Mouse (Mus musculus) CH12.LX (cell line): ENCODE measurements around the gene Dcaf15. TPM values are rescaled to one million over a fixed set of nuclear protein-coding genes. Genes with fewer than 3 reads are reported as not detected.

Source experiments
- DNase-seq: peaks from one replicate; pipeline ENCODE4 v3.0.0-alpha.2; 2013; ENCODE audit errors: extremely low read depth
- H3K27ac ChIP-seq: 2 replicates; pipeline ENCODE4 v1.5.1; 2012; ENCODE audit warnings: low read depth, mild to moderate bottlenecking, control low read depth, moderate library complexity; ENCODE audit not compliant: insufficient read depth
- H3K27me3 ChIP-seq: replicated peaks from 2 replicates; pipeline ENCODE3; 2012; ENCODE audit warnings: inconsistent platforms
- H3K36me3 ChIP-seq, 2 experiments: replicated peaks in 1 of 2; 2 replicates each; pipeline versions ENCODE3 to v1.6.1; 2012; ENCODE audit warnings: inconsistent platforms in 1 of 2, low read length in 1 of 2, mild to moderate bottlenecking in 1 of 2, mixed read lengths in 1 of 2, moderate library complexity in 1 of 2; ENCODE audit not compliant: control insufficient read depth in 1 of 2, insufficient read depth in 1 of 2
- H3K4me1 ChIP-seq, 2 experiments: 2 replicates each; pipeline ENCODE4 v1.6.1; 2012; ENCODE audit warnings: inconsistent platforms in 1 of 2, moderate library complexity in 1 of 2; ENCODE audit not compliant: insufficient read depth in 2 of 2, control insufficient read depth in 1 of 2
- H3K4me2 ChIP-seq: 2 replicates; pipeline ENCODE4 v1.6.1; 2012; ENCODE audit warnings: low read depth, mild to moderate bottlenecking, control low read depth; ENCODE audit not compliant: poor library complexity, insufficient read depth, severe bottlenecking
- H3K4me3 ChIP-seq, 3 experiments: fragments of 150-350 bp in 1 of 3; sonication (generic) in 1 of 3; replicated peaks in 1 of 3; 2 replicates each; pipeline versions ENCODE3 to v1.5.1; 2011 to 2012; ENCODE audit warnings: low read depth in 2 of 3, low read length in 2 of 3, mild to moderate bottlenecking in 2 of 3, moderate library complexity in 2 of 3, control low read depth in 1 of 3, improper control_type of control experiment in 1 of 3, inconsistent platforms in 1 of 3, mixed read lengths in 1 of 3; ENCODE audit not compliant: poor library complexity in 1 of 3
- H3K79me2 ChIP-seq: replicated peaks from 2 replicates; pipeline ENCODE4 v1.6.1; 2012; ENCODE audit warnings: mild to moderate bottlenecking, moderate library complexity; ENCODE audit not compliant: control insufficient read depth, poor library complexity, insufficient read depth, severe bottlenecking; ENCODE audit errors: extremely low read depth
- H3K9ac ChIP-seq: 2 replicates; pipeline ENCODE4 v1.6.1; 2012; ENCODE audit warnings: low read depth, mild to moderate bottlenecking, control low read depth, moderate library complexity; ENCODE audit not compliant: insufficient read depth
- H3K9me3 ChIP-seq: replicated peaks from 2 replicates; pipeline ENCODE3; 2012; ENCODE audit warnings: low read length, inconsistent platforms, mixed read lengths
- BHLHE40 ChIP-seq: IDR thresholded peaks from 2 replicates; pipeline ENCODE4 v1.6.1; 2011; ENCODE audit warnings: mild to moderate bottlenecking, low read depth, low read length, improper control_type of control experiment
- CHD1 ChIP-seq: IDR thresholded peaks from 2 replicates; pipeline ENCODE4 v1.6.1; 2012; ENCODE audit warnings: low read depth, low read length, improper control_type of control experiment, inconsistent platforms
- CHD2 ChIP-seq: IDR thresholded peaks from 2 replicates; pipeline ENCODE4 v1.6.1; 2011; ENCODE audit warnings: low read length, improper control_type of control experiment
- CTCF ChIP-seq, 2 experiments: IDR thresholded peaks in 1 of 2; conservative IDR thresholded peaks in 1 of 2; 2 replicates each; pipeline ENCODE4 v1.5.1; 2011 to 2012; ENCODE audit warnings: low read depth in 2 of 2, low read length in 2 of 2, improper control_type of control experiment in 1 of 2, inconsistent platforms in 1 of 2, mild to moderate bottlenecking in 1 of 2, moderate library complexity in 1 of 2
- E2F4 ChIP-seq: IDR thresholded peaks from 2 replicates; pipeline ENCODE4 v1.6.1; 2011; ENCODE audit warnings: low read depth, low read length, improper control_type of control experiment; ENCODE audit not compliant: insufficient replicate concordance
- ELF1 ChIP-seq: IDR thresholded peaks from 2 replicates; pipeline ENCODE4 v1.6.1; 2014; ENCODE audit warnings: low read depth, mild to moderate bottlenecking, inconsistent platforms, low read length, improper control_type of control experiment
- EP300 ChIP-seq: IDR thresholded peaks from 2 replicates; pipeline ENCODE4 v1.6.1; 2011; ENCODE audit warnings: low read length, improper control_type of control experiment
- ETS1 ChIP-seq: conservative IDR thresholded peaks from 2 replicates; pipeline ENCODE4 v1.6.1; 2012; ENCODE audit warnings: low read depth, mild to moderate bottlenecking, inconsistent platforms, low read length, improper control_type of control experiment, moderate library complexity
- HCFC1 ChIP-seq: IDR thresholded peaks from 2 replicates; pipeline ENCODE4 v1.6.1; 2012; ENCODE audit warnings: low read depth, mild to moderate bottlenecking, inconsistent platforms, low read length, improper control_type of control experiment
- JUND ChIP-seq: conservative IDR thresholded peaks from 2 replicates; pipeline ENCODE4 v1.6.1; 2011; ENCODE audit warnings: low read depth, low read length, improper control_type of control experiment
- MAFK ChIP-seq: IDR thresholded peaks from 2 replicates; pipeline ENCODE4 v1.6.1; 2011; ENCODE audit warnings: low read length, improper control_type of control experiment; ENCODE audit not compliant: insufficient replicate concordance
- MAX ChIP-seq: IDR thresholded peaks from 2 replicates; pipeline ENCODE4 v1.6.1; 2011; ENCODE audit warnings: low read length, improper control_type of control experiment
- MXI1 ChIP-seq: IDR thresholded peaks from 2 replicates; pipeline ENCODE4 v1.6.1; 2011; ENCODE audit warnings: mild to moderate bottlenecking, low read depth, low read length, improper control_type of control experiment
- MYC ChIP-seq: IDR thresholded peaks from 2 replicates; pipeline ENCODE4 v1.6.1; 2011; ENCODE audit warnings: low read depth, mild to moderate bottlenecking, improper control_type of control experiment, low read length
- NELFE ChIP-seq: IDR thresholded peaks from 2 replicates; pipeline ENCODE4 v1.6.1; 2011; ENCODE audit warnings: low read depth, low read length, improper control_type of control experiment
- NRF1 ChIP-seq: IDR thresholded peaks from 2 replicates; pipeline ENCODE4 v1.6.1; 2014; ENCODE audit warnings: low read depth, mild to moderate bottlenecking, inconsistent platforms, low read length, improper control_type of control experiment, moderate library complexity
- PAX5 ChIP-seq: IDR thresholded peaks from 2 replicates; pipeline ENCODE4 v1.6.1; 2012; ENCODE audit warnings: low read length, inconsistent platforms, mixed read lengths
- POLR2A ChIP-seq: IDR thresholded peaks from 2 replicates; pipeline ENCODE4 v1.6.1; 2011; ENCODE audit warnings: low read depth, mild to moderate bottlenecking, improper control_type of control experiment, low read length
- RAD21 ChIP-seq: IDR thresholded peaks from 2 replicates; pipeline ENCODE4 v1.6.1; 2011; ENCODE audit warnings: low read depth, mild to moderate bottlenecking, low read length, improper control_type of control experiment, moderate library complexity
- RCOR1 ChIP-seq: conservative IDR thresholded peaks from 2 replicates; pipeline ENCODE4 v1.6.1; 2012; ENCODE audit warnings: low read depth, mild to moderate bottlenecking, inconsistent platforms, low read length, improper control_type of control experiment
- SIN3A ChIP-seq: IDR thresholded peaks from 2 replicates; pipeline ENCODE4 v1.6.1; 2012; ENCODE audit warnings: low read length, improper control_type of control experiment, inconsistent platforms
- TBP ChIP-seq: conservative IDR thresholded peaks from 2 replicates; pipeline ENCODE4 v1.6.1; 2011; ENCODE audit warnings: low read depth, low read length, improper control_type of control experiment
- TCF12 ChIP-seq: IDR thresholded peaks from 2 replicates; pipeline ENCODE4 v1.6.1; 2014; ENCODE audit warnings: low read depth, mild to moderate bottlenecking, inconsistent platforms, low read length, improper control_type of control experiment
- UBTF ChIP-seq: IDR thresholded peaks from 2 replicates; pipeline ENCODE4 v1.6.1; 2012; ENCODE audit warnings: low read depth, mild to moderate bottlenecking, inconsistent platforms, low read length, improper control_type of control experiment, moderate library complexity
- USF1 ChIP-seq: IDR thresholded peaks from 2 replicates; pipeline ENCODE4 v1.6.1; 2014; ENCODE audit warnings: low read depth, mild to moderate bottlenecking, inconsistent platforms, low read length, improper control_type of control experiment
- USF2 ChIP-seq: conservative IDR thresholded peaks from 2 replicates; pipeline ENCODE4 v1.6.1; 2011; ENCODE audit warnings: low read depth, low read length, improper control_type of control experiment
- ZMIZ1 ChIP-seq: IDR thresholded peaks from 2 replicates; pipeline ENCODE4 v1.6.1; 2012; ENCODE audit warnings: low read depth, mild to moderate bottlenecking, inconsistent platforms, low read length, improper control_type of control experiment
- ZNF384 ChIP-seq: IDR thresholded peaks from 2 replicates; pipeline ENCODE4 v1.6.1; 2012; ENCODE audit warnings: low read depth, low read length, improper control_type of control experiment, inconsistent platforms
- dilution Hi-C: fragments of 300-500 bp; cut with MboI; formaldehyde crosslinking; loops from 2 replicates; pipeline ENCODE4 v1.14.3; 2020; ENCODE audit warnings: low sequenced_read_pairs; ENCODE audit not compliant: extremely low pct_unique_long_range_greater_than_20kb, extremely low pct_ligation_motif_present
- in situ Hi-C: fragments of 300-500 bp; cut with MboI; formaldehyde crosslinking; loops from 3 replicates; pipeline ENCODE4 v1.14.3; 2019; ENCODE audit warnings: low sequenced_read_pairs, low pct_ligation_motif_present, low pct_unique_long_range_greater_than_20kb, mixed read lengths
- polyA plus RNA-seq: library from polyadenylated mRNA; unstranded; fragments of >175 nt; gene quantifications from 2 replicates; pipeline ENCODE4 v1.2.1, GENCODE M21; 2012; ENCODE audit warnings: low read depth; ENCODE audit not compliant: insufficient read length
- total RNA-seq, 2 experiments: library from RNA; depleted of rRNA; stranded (reverse); fragments of 300-350 nt in 1 of 2; fragments of >200 nt in 1 of 2; gene quantifications; 2 replicates each; pipeline ENCODE4 v1.2.3; 2012 to 2014

Dcaf15 gene
- total and polyA plus RNA-seq, 3 experiments = 39.3 to 50.7 (median 47.9) TPM

- TF ChIP-seq UBTF (no peak), EP300 (no peak), ZMIZ1 (no peak), USF1 (no peak), MXI1 (no peak), E2F4 (no peak), HCFC1 (no peak), RCOR1 (no peak), MYC (no peak), NRF1 (no peak), TCF12 (no peak), BHLHE40 (no peak), RAD21 (no peak), CHD2 (no peak), TBP (no peak), NELFE (no peak), ZNF384 (no peak)
- dilution Hi-C loops = no loop called here
- H3K9me3 ChIP-seq = no peaks in the 10 kb centered on the region
- H3K36me3 ChIP-seq = peaks cover 90 to 98% of the 10 kb centered on the region in 2 experiments
- H3K79me2 ChIP-seq = no peaks in the 10 kb centered on the region
- no peak overlapping the region for H3K9ac ChIP-seq
- peaks cover 0 to 2% of the 10 kb centered on the region in 2 experiments; a peak in 1 of 4 replicates for H3K4me1 ChIP-seq
- no peak for DNase-seq
- H3K4me2 ChIP-seq = no peak overlapping the region
- H3K4me3 ChIP-seq = no peak overlapping the region
- in situ Hi-C loops = no loop called here
- no peaks in the 10 kb centered on the region for H3K27me3 ChIP-seq
- H3K27ac ChIP-seq = no peak overlapping the region
Observed at GRCm38 (mm10) chr8:84137848-84138247, 33.3 kb upstream of the Dcaf15 start.

DNA sequence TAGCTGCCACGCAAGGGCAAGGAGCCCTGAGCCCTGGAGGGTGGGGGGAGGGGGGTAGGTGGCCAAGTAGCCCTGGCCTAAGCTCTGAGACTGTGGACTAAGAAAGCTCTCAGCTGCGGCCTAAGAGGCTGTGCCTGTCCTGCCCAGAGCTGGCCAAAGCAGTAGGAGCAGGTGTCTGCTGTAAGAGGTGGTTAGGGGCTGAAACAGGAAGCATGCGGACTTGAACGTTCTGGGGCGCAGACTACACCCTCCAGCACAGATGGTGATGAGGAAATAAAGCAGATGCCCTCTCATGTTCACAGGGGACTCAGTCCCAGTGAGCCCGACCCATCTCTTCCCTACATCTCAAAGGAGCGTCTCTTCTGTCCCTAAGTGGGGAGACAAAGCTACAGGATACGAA, 27.7 kb upstream of the Dcaf15 start:
- TF ChIP-seq CTCF (conservative IDR thresholded peaks at IDR 0.05 in 1 of 2, IDR thresholded peaks at IDR 0.05 in 1 of 2; ENCODE audit: low read depth in 2 of 2, low read length in 2 of 2) (no peak), RAD21 (no peak), ZMIZ1 (no peak), ETS1 (no peak), HCFC1 (no peak), PAX5 (no peak), EP300 (no peak), POLR2A (no peak), ELF1 (no peak), MAFK (no peak), ZNF384 (no peak), CHD2 (no peak), E2F4 (no peak), MXI1 (no peak), CHD1 (no peak), USF2 (no peak), MAX (no peak), NRF1 (no peak), SIN3A (no peak), JUND (no peak)
- TF ChIP-seq, all 38 proteins: peak for 0
- Histone ChIP-seq H3K4me3 (no peak overlapping the region), H3K9me3 (no peaks in the 10 kb centered on the region), H3K79me2 (no peaks in the 10 kb centered on the region), H3K36me3 (peaks cover 50 to 83% of the 10 kb centered on the region in 2 experiments), H3K9ac (no peak overlapping the region), H3K27me3 (no peaks in the 10 kb centered on the region), H3K4me1 (peaks cover 10 to 29% of the 10 kb centered on the region in 2 experiments), H3K4me2 (no peak overlapping the region), H3K27ac (no peak overlapping the region)
- dilution Hi-C loops (no loop called here), in situ Hi-C loops (no loop called here)
- no peak for DNase-seq
